Mouse (Mus musculus) cerebellum, adult 8-10 months (tissue): ENCODE measurements around the gene Mettl26.
A peak's percentile ranks its signal among the peaks of the same experiment; 100 is the strongest.

Source experiments
- DNase-seq: peaks from one replicate; pipeline ENCODE4 v3.0.0; 2022

Gene Mettl26

DNA sequence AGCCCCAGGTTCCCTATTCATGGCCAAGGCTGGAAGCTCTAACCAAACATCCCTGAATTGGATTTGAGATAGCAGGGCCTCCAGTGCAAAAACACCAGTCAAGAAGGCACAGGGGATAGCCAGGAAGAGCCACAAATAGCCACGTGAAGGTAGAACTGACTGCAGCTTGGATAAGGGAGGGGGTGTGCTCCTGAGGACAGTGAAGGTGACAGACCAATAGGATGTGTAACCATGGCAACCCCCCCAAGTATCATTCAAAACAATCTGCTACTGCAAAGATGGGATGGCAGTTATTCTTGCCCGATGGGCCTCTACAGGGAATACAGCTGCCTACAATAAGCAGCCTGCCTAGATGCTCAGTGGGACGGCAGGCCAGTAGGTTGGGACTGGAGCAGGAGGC is 37.3 kb upstream of the Mettl26 start:
- DNase-seq = no peak

- DNase-seq = no peak
Observed at GRCm38 (mm10) chr17:25838904-25839303, 36.0 kb upstream of the Mettl26 start.

GRCm38 (mm10) chr17:25839455-25840235 is 35.2 kb upstream of the Mettl26 start:
- no peak for DNase-seq

DNA sequence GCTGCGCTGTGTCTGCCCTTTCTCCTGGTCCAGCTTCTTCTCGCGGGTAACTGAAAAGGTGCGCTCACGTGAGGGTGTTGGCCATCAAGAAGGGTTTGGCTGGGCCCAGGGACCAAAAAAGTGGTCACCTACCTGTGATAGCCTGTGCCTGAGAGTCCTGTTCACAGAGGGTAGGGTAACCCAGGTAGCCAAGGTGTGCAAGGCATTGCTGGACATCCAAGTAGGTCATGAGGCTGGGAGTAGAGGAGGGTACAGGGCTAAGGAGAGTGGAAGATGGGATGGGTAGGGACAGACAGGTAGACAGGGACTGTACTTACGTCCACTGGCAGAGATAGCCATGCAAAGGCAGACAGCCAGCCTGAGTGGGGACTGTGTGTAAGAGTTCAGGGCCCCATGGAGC is 34.4 kb upstream of the Mettl26 start:
- DNase-seq = no peak

- DNase-seq = no peak
Observed at GRCm38 (mm10) chr17:25841117-25841880, 33.6 kb upstream of the Mettl26 start, which contains the start of gene Gm20683. TSS of gene Gm20683 (minus strand) at chr17:25841763.

DNA sequence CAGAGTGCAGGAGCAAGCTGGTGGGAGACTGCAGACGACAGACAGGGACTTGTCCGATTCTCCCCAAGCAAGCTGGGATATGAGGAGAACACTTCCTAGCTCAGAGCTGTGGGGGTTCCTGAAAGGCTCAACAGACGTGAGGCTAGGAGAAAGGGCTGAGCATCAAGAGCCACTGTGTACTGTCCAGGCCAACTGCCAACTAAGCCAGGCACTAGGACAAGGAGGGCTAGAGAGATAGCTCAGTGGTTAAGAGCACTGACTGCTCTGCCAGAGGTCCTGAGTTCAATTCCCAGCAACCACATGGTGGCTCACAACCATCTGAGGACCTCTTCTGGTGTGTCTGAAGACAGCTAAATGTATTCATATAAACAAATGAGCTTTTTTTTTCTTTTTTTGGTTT is 32.4 kb upstream of the Mettl26 start:
- DNase-seq = no peak

GRCm38 (mm10) chr17:25843122-25843521 is 31.8 kb upstream of the Mettl26 start:
- no peak for DNase-seq

DNA sequence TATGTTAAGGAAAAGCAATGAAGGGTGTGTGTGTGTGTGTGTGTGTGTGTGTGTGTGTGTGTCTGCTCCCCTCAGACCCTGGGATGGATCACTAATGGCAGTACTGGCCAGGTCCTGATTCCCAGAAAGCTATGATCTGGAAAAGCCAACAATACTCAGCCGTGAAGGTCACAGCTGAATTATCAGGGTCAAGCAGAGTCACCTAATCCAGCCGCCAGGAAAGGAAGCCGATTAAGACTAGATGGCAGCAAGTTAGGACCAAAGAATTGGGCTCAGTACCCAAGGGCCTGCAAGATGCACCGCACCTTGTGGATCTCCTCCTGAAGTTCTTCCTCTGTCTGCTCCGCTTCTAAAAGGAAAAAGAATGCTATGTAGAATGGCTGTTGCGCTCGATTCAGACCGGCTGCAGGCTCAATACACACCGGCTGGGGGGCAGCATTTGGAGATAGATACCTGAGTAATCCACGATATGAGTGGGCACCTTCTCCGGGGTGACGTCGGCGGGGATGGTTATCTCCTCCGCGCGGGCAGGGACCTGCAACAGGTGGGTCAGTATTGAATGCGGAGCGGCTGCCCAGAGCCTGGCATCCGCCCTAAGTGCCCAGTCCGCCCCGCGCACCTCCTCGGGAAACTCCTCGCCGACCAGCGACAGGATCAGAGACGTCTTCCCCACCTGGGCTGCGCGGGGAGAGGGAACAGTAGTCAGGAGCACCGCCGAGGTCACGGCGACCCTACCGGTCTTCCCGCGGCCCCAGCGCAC is 31.1 kb upstream of the Mettl26 start:
- peak; percentile 61 for DNase-seq

DNA sequence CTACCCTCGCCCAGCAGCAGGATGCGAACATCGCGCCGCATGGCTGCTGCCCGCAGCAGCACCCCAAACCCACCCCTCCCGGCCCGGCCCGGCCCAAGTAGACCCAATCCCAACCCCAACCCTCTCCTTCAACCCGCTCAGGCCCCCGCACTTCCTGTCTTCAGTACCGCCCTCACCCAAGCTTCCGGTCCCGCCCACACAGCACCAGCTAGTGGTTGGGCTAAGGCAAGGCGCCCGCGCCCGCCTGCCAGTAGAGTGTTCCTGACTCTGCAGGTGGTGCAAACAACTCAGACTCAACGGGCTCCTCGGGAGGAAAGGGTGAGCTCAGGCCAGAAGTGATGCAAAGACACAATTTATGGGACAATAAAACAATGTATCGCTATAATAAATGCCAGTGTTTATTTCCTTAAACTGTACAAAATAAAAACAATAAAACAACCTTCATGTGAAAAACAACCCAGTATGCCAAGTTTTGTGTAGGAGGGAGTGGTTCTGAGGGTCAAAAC is 30.4 kb upstream of the Mettl26 start, which contains the start of gene Rhot2:
Rhot2 (minus strand) TSS at position 456 of the 506 bp plus-strand sequence.
- peak; percentile 90 for DNase-seq

GRCm38 (mm10) chr17:25860229-25860628 is 14.6 kb upstream of the Mettl26 start:
- DNase-seq = no peak

- peak; percentile 86 for DNase-seq
Observed at GRCm38 (mm10) chr17:25860832-25861703, 13.8 kb upstream of the Mettl26 start, which contains the start of gene Wdr90. TSS of gene Wdr90 (minus strand) at chr17:25861501.

GRCm38 (mm10) chr17:25861704-25862612 is 12.9 kb upstream of the Mettl26 start:
- DNase-seq = no peak

DNA sequence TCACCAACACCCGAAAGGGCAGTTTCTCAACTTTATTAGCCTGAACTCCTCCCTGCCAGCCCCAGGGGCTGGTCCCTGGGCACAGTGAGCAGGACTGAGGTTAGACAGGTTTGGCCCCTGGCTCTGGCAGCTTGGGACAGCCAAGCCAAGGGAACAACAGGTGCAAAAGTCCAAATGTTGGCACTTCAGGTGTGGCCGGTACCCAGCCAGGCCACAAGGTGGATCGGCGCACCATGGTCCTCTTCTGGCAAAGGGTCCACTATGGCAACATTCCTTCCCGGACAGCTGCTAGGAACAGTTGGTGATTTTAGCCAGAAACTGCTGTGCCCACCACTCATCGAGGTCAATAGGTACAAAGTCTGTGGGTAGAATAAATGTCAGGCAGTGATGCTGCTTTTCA is 11.2 kb upstream of the Mettl26 start:
- peak; percentile 7 for DNase-seq

- DNase-seq = peak; percentile 20
Observed at GRCm38 (mm10) chr17:25864311-25864710, 10.6 kb upstream of the Mettl26 start.

DNA sequence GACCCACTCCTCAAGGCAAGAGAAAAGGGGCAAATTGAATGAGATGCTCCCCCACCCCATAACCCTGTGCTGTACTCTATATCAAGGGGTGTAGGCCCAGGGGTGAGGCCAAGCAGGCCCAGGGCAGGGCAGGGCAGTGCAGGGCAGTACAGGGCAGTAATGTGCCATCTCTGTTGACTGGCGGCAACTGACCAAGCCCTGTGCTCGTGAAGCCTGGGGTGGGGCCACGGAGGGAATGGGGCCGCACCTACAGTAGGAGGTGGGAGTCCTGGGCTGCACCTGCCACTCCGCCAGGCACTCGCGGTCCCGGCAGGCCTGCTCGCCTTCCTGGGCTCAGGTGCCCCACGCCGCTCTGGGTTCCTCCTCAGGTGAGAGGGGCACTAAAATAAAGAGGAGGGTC is 9.6 kb upstream of the Mettl26 start:
- DNase-seq = no peak

- DNase-seq = no peak
Observed at GRCm38 (mm10) chr17:25866172-25866571, 8.7 kb upstream of the Mettl26 start.

DNA sequence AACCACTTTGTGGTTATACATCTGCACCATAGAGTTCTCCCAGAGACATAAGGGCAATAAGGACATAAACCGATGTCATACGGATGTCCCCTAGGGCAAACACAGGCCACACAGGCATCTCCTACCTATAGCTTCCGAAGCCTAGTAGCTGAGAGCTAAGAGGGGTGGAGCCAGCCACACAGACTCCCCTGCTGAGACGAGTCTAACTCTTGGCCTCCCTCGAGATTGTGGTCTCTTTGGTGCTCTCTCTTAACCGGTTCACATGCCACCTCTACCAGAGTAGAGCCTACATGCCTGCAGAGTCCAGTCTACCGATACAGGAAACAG is 7.4 kb upstream of the Mettl26 start:
- DNase-seq = no peak

GRCm38 (mm10) chr17:25867836-25868600 is 6.9 kb upstream of the Mettl26 start:
- peak; percentile 61 for DNase-seq

- peak; percentile 81 for DNase-seq
Observed at GRCm38 (mm10) chr17:25868601-25869191, 6.2 kb upstream of the Mettl26 start, which contains the start of gene Mcrip2. TSS of gene Mcrip2 (minus strand) at chr17:25868764.

- DNase-seq = no peak
Observed at GRCm38 (mm10) chr17:25869498-25869897, 5.4 kb upstream of the Mettl26 start.
